Mouse (Mus musculus): ENCODE measurements around the gene Trim59. TPM values are rescaled to one million over a fixed set of nuclear protein-coding genes. Genes with fewer than 3 reads are reported as not detected.

Gene Trim59
- total RNA-seq (2014; rRNA removed) (8.0 and 8.6 TPM in 2 replicates), polyA plus RNA-seq (2015; fragmentation: Nextera tagmentation; extraction: Ambion mirVana) (21.3 and 22.1 TPM in 2 replicates)

- no peaks in the 10 kb centered on the region for H3K36me3 ChIP-seq (ENCODE audit: insufficient read depth)
- H3K4me2 ChIP-seq (ENCODE audit: low read depth), result peak within 1 kb of the TSS; percentile 83
- peak within 1 kb of the TSS; percentile 76 for H3K9ac ChIP-seq
- no peaks in the 10 kb centered on the region for H3K27me3 ChIP-seq (ENCODE audit: insufficient read depth, low read length)
- peak within 1 kb of the TSS; percentile 87 for H3K27ac ChIP-seq (ENCODE audit: low read depth, low read length)
- peak within 1 kb of the TSS; percentile 95 for H3K4me3 ChIP-seq (ENCODE audit: low read depth, low read length)
- TF ChIP-seq CTCF (IDR thresholded peaks at IDR 0.05; ENCODE audit: low read depth), result peak; percentile 36
- WGBS, result under 1% methylated on average over 75 of the region's 80 CpGs
- H3K9me3 ChIP-seq (ENCODE audit: low read length), result no peaks in the 10 kb centered on the region
- DNase-seq (peak; percentile 95), ATAC-seq (peak; percentile 95)
- no peaks in the 10 kb centered on the region; the same call in 1 of the 2 replicates for H3K4me1 ChIP-seq (ENCODE audit: insufficient read depth)
Measured at GRCm38 (mm10) chr3:69044645-69045399, at the start of gene Trim59. Gene Trim59, minus strand, starts transcription at chr3:69044755.

GRCm38 (mm10) chr3:69064005-69064404 lies 19.4 kb upstream of the Trim59 start:
- ATAC-seq (no peak; the same call in 1 of the 2 replicates), DNase-seq (peak; percentile 51)
- no peaks in the 10 kb centered on the region for H3K9me3 ChIP-seq (ENCODE audit: low read length)
- H3K4me3 ChIP-seq (ENCODE audit: low read depth, low read length), result no peak overlapping the region
- H3K27ac ChIP-seq (ENCODE audit: low read depth, low read length), result no peak overlapping the region
- WGBS, result 28% methylated on average over 1 of the region's 1 CpGs
- no peaks in the 10 kb centered on the region for H3K27me3 ChIP-seq (ENCODE audit: insufficient read depth, low read length)
- no peaks in the 10 kb centered on the region for H3K4me1 ChIP-seq (ENCODE audit: insufficient read depth)
- H3K9ac ChIP-seq, result no peak overlapping the region
- no peak overlapping the region for H3K4me2 ChIP-seq (ENCODE audit: low read depth)
- no peaks in the 10 kb centered on the region for H3K36me3 ChIP-seq (ENCODE audit: insufficient read depth)
- peak; percentile 69 for TF ChIP-seq CTCF (IDR thresholded peaks at IDR 0.05; ENCODE audit: low read depth)

GRCm38 (mm10) chr3:69062764-69063163 lies 18.2 kb upstream of the Trim59 start:
- Histone ChIP-seq H3K4me1 (ENCODE audit: insufficient read depth) (no peaks in the 10 kb centered on the region), H3K36me3 (ENCODE audit: insufficient read depth) (no peaks in the 10 kb centered on the region), H3K4me2 (ENCODE audit: low read depth) (no peak overlapping the region), H3K9ac (no peak overlapping the region), H3K9me3 (ENCODE audit: low read length) (no peaks in the 10 kb centered on the region), H3K4me3 (ENCODE audit: low read depth, low read length) (no peak overlapping the region), H3K27ac (ENCODE audit: low read depth, low read length) (no peak overlapping the region), H3K27me3 (ENCODE audit: insufficient read depth, low read length) (no peaks in the 10 kb centered on the region)
- DNase-seq (no peak), ATAC-seq (no peak)
- 88% methylated on average over 1 of the region's 1 CpGs for WGBS
- TF ChIP-seq CTCF (IDR thresholded peaks at IDR 0.05; ENCODE audit: low read depth), result no peak

- Histone ChIP-seq H3K27me3 (ENCODE audit: insufficient read depth, low read length) (no peaks in the 10 kb centered on the region), H3K9ac (no peak overlapping the region), H3K27ac (ENCODE audit: low read depth, low read length) (no peak overlapping the region), H3K9me3 (ENCODE audit: low read length) (no peaks in the 10 kb centered on the region), H3K36me3 (ENCODE audit: insufficient read depth) (no peaks in the 10 kb centered on the region), H3K4me1 (ENCODE audit: insufficient read depth) (no peaks in the 10 kb centered on the region), H3K4me2 (ENCODE audit: low read depth) (no peak overlapping the region), H3K4me3 (ENCODE audit: low read depth, low read length) (no peak overlapping the region)
- ATAC-seq (no peak), DNase-seq (no peak)
- WGBS, result 98% methylated on average over 4 of the region's 4 CpGs
- TF ChIP-seq CTCF (IDR thresholded peaks at IDR 0.05; ENCODE audit: low read depth), result no peak
Measured at GRCm38 (mm10) chr3:69060672-69061071, 16.1 kb upstream of the Trim59 start.

- WGBS, result 95% methylated on average over 3 of the region's 3 CpGs
- Histone ChIP-seq H3K9ac (no peak overlapping the region), H3K4me3 (ENCODE audit: low read depth, low read length) (no peak overlapping the region), H3K4me1 (ENCODE audit: insufficient read depth) (no peaks in the 10 kb centered on the region), H3K27ac (ENCODE audit: low read depth, low read length) (no peak overlapping the region), H3K4me2 (ENCODE audit: low read depth) (no peak overlapping the region), H3K36me3 (ENCODE audit: insufficient read depth) (no peaks in the 10 kb centered on the region), H3K9me3 (ENCODE audit: low read length) (no peaks in the 10 kb centered on the region), H3K27me3 (ENCODE audit: insufficient read depth, low read length) (no peaks in the 10 kb centered on the region)
- ATAC-seq (no peak), DNase-seq (no peak)
- no peak for TF ChIP-seq CTCF (IDR thresholded peaks at IDR 0.05; ENCODE audit: low read depth)
Measured at GRCm38 (mm10) chr3:69055871-69056270, 11.3 kb upstream of the Trim59 start.

GRCm38 (mm10) chr3:69054760-69055432 lies 10.3 kb upstream of the Trim59 start:
- no peak for ATAC-seq
- H3K4me1 ChIP-seq (ENCODE audit: insufficient read depth), result no peaks in the 10 kb centered on the region

GRCm38 (mm10) chr3:69051894-69052293 lies 7.3 kb upstream of the Trim59 start:
- H3K4me2 ChIP-seq (ENCODE audit: low read depth), result no peak overlapping the region
- no peak overlapping the region for H3K4me3 ChIP-seq (ENCODE audit: low read depth, low read length)
- no peak for TF ChIP-seq CTCF (IDR thresholded peaks at IDR 0.05; ENCODE audit: low read depth)
- no peaks in the 10 kb centered on the region for H3K27me3 ChIP-seq (ENCODE audit: insufficient read depth, low read length)
- H3K4me1 ChIP-seq (ENCODE audit: insufficient read depth), result no peaks in the 10 kb centered on the region
- ATAC-seq (no peak), DNase-seq (no peak)
- no peaks in the 10 kb centered on the region for H3K9me3 ChIP-seq (ENCODE audit: low read length)
- no peaks in the 10 kb centered on the region for H3K36me3 ChIP-seq (ENCODE audit: insufficient read depth)
- 92% methylated on average over 11 of the region's 11 CpGs for WGBS
- no peak overlapping the region for H3K9ac ChIP-seq
- no peak overlapping the region for H3K27ac ChIP-seq (ENCODE audit: low read depth, low read length)

More at GRCm38 (mm10) chr3:69054760-69055432, 10.3 kb upstream of the Trim59 start:
- H3K4me2 ChIP-seq (ENCODE audit: low read depth), result no peak overlapping the region
- H3K9me3 ChIP-seq (ENCODE audit: low read length), result no peaks in the 10 kb centered on the region
- DNase-seq, result no peak
- TF ChIP-seq CTCF (IDR thresholded peaks at IDR 0.05; ENCODE audit: low read depth), result no peak
- H3K4me3 ChIP-seq (ENCODE audit: low read depth, low read length), result no peak overlapping the region
- H3K36me3 ChIP-seq (ENCODE audit: insufficient read depth), result no peaks in the 10 kb centered on the region
- no peak overlapping the region for H3K9ac ChIP-seq
- WGBS, result 86% methylated on average over 7 of the region's 7 CpGs
- H3K27me3 ChIP-seq (ENCODE audit: insufficient read depth, low read length), result no peaks in the 10 kb centered on the region
- H3K27ac ChIP-seq (ENCODE audit: low read depth, low read length), result no peak overlapping the region
